Mouse (Mus musculus): ENCODE measurements around the gene Cnih3.

Gene Cnih3

DNA sequence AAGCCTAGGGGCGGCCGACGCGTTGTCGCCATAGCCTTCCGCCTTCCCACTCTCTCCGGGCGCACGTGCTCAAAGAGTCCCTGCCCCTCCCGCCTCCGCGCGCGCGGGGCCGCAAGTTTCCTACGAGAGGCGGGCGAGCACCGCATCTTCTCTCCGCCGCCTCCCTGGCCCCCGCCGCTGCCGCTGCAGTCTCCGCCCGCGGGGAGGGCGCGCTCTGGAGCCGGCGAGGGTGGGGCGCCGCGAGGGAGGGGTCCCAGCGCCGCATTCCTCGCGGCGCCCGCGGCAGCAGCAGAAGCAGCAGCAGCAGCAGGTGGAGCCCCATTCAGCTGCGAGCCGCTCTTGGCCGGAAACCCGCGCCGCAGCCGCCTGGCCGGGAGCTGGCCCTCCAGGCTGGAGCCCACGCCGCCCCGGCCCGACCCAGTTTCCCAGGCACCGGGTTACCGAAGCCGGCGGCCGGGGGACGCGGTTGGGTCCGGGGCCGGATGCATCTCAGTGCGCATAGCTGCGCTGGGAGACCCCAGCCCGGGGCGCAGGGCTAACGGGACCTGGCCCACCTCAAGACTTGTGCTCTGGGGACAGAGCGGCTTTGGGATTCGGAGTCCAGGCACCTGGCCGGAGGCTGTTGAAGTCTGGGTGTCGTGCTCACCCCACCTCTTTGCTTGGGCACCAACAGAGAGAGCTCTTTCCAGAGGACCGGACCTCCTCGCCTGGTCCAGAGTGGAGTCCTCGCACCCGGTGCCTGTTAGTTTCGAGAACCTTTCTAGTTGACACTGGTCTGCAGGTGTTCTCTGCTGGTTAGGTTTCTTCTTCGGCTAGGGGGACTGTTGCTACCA lies at the start of gene Cnih3:
Gene Cnih3, plus strand, starts transcription at position 262 of the 833 bp plus-strand sequence.
- DNase-seq (ENCODE audit: low read depth, low spot score) = no peak

- no peak for DNase-seq (ENCODE audit: low read depth, low spot score)
Observed at GRCm38 (mm10) chr1:181307981-181308380, 44.4 kb upstream of the Cnih3 start.

DNA sequence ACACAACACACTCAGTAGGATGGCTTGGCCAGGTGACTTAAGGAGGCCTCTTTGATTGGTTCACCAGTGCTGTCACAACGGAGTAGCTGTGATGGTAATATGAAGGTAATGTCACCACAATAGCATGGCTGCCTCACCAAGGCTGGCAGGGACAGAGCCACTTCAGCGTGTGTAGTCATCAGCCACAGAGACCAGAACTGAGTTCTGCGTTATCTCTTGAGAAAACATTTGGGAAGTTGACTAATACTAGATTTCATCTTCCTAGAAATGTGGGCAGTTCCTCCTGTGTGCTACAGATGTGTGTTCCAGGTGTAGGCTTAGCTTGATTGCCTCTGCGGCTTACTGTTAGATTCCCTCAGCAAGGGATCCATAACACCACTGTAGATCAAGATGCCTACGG lies 41.7 kb upstream of the Cnih3 start:
- no peak for DNase-seq (ENCODE audit: low read depth, low spot score)

GRCm38 (mm10) chr1:181312115-181313045 lies 40.0 kb upstream of the Cnih3 start:
- no peak for DNase-seq (ENCODE audit: low read depth, low spot score)

- DNase-seq (ENCODE audit: low read depth, low spot score) = no peak
Observed at GRCm38 (mm10) chr1:181313046-181313415, 39.4 kb upstream of the Cnih3 start.

GRCm38 (mm10) chr1:181314301-181314700 lies 38.1 kb upstream of the Cnih3 start:
- no peak for DNase-seq (ENCODE audit: low read depth, low spot score)

GRCm38 (mm10) chr1:181315350-181315749 lies 37.1 kb upstream of the Cnih3 start:
- no peak for DNase-seq (ENCODE audit: low read depth, low spot score)

DNA sequence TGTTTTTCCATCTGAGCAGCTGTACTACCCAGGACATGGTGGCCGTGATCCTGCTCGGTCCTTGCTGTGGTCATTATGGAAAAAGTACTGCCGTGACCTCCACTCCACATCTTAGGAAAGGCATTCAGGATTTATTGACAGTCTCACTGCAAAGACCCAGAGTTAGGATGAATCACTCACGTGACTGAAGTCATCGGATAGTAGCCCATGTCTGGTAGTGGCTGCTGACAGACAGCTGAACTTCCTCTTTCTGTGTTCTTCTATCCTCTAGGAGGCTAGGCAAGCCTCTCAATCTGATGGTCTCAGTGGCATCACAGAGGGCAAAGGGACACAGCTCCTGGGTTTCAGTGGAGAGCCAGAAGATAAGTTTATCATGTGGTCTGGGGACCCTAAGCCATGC lies 35.9 kb upstream of the Cnih3 start:
- no peak for DNase-seq (ENCODE audit: low read depth, low spot score)

DNA sequence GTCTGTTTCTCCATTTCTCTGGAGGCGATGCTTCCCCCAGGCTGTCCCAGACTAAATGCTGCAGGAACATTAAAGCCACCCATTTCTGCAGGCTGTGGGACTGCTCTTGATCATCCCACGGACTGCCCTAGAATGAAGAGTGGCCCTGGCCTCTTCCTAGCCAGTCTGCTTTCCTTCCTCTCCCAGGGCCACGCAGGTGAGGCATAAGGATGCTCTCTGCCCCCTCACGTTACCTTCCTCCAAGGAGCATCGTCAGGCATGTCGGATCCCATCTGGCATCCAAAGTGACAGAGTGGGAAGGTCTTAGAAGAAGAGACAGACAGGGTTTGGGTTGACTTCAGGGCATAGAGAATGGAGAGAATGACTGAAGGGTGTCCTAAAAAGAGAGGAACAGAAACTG lies 33.0 kb upstream of the Cnih3 start:
- no peak for DNase-seq (ENCODE audit: low read depth, low spot score)

GRCm38 (mm10) chr1:181321149-181321548 lies 31.3 kb upstream of the Cnih3 start:
- no peak for DNase-seq (ENCODE audit: low read depth, low spot score)

DNA sequence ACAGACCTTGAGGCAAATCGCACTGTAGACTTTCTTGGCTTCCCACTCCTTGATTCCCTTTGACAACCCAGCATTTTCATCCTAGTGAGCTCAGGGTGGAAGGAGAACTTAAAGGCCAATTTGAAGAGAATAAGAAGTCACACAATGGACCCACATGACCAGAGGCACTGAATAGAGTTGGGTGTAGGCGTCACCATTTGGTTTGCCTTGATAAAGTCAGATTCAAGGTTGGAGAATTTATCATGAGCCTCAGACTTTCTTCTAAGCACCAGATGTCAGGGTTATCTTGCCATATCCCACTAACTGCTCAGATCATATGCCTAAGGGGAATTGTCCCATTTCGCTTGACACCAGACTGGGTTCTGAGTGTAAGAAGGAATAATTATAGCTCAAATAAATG lies 29.3 kb upstream of the Cnih3 start:
- DNase-seq (ENCODE audit: low read depth, low spot score) = no peak

DNA sequence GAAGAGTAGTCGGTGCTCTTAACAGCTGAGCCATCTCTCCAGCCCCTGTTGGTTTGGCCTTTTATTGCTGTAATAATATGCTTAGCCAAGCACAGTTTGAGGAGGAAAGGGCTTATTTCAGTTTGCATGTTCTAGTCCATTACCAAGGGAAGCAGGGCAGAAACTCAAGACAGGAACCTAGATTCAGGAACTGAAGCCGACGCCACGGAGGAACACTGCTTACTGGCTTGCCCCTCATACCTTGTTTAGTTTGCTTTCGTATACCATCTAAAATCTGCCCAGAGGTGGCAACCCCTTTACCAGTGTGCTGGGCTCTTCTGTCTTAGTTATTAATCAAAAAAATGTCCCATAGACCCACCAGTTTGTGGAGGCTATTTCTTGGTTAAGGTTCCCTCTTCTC lies 25.3 kb upstream of the Cnih3 start:
- no peak for DNase-seq (ENCODE audit: low read depth, low spot score)

DNA sequence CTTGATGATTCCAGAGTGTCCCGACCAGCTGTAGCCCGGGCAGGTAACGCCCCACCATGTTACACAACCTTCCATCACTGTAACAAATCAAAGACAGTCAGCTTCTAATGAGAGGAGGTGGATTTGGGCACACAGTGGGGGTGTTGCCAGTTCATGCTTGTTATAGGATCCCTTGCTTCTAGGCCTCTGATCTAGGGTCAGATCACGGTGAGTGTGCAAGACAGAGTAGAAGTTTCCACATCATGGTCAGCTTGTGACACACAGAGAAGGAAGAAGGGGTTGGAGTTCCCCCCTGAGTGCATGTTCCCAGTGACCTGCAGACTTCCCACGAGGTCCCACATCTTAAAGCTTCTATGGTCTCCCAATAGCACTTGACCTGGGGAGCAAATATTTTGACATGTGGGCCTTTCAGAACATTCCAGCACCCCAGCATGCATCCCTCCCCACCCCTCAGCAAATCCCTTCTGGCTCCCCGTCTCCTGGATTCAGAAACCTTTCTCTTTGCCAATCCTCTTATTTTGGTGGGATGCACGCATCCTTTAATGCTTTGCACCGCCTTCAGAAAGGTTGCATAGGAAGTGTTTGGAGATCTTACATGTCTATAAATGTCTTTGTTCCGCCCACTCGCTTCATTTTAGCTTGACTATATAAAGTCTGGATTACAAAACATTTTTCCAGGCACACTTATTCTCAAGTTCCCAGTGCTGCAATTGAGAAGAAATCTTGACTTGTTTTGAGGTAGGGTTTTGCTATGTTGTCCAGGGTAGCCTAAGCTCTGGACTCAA lies 24.6 kb upstream of the Cnih3 start:
- DNase-seq (ENCODE audit: low read depth, low spot score) = no peak

DNA sequence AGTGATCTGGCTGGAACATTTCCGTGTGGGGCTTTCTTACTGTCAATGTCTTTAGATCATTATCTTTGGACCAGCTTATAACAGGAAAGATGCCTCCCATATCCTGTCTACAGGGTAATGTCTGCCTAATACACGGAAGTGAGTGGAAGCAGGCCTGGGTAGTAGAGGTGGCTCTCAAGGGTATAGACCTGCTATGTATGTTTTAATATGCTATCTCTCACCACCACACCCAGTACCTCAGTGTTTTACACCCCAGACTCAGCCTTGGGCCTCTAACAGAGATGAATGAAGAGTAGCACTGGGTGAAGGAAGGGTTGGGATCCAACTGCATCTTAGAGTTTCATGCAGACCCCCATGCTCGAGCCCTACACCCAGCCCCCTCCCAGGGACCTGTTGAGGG lies 23.3 kb upstream of the Cnih3 start:
- DNase-seq (ENCODE audit: low read depth, low spot score) = no peak

GRCm38 (mm10) chr1:181332597-181332996 lies 19.8 kb upstream of the Cnih3 start:
- DNase-seq (ENCODE audit: low read depth, low spot score) = no peak

DNA sequence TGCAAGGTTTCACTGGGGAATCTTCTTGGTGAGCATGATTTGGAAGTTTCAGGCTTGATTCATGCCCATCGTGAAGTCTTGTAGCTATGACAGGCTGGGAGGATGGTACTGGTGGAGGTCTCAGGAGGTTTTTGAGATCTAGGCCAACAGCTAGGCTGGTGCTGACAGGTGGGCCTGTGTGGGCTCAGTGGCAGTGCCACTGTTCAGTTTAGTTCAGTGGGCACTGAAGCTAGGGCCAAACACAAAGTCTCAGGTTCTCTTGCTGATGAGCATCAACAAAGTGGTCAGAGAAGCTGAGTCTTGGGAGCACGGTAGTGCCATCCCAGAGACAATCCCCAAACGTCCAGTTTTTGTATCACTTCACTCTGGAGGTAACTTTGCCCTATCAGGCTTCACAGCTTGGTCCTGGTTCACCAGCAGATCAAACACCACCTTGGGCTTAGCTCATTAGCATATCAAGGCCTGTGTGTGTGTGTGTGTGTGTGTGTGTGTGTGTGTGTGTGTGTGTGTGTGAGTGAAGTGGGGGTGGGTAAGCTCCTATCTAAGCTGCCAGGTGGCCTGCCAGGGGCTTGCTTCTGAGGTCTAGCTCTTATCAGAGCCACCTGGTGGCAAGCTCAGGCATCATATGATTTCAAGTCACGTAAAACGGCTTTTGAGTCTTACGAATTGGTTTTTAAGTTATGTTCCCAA lies 18.0 kb upstream of the Cnih3 start:
- no peak for DNase-seq (ENCODE audit: low read depth, low spot score)

GRCm38 (mm10) chr1:181335019-181335365 lies 17.4 kb upstream of the Cnih3 start:
- no peak for DNase-seq (ENCODE audit: low read depth, low spot score)

DNA sequence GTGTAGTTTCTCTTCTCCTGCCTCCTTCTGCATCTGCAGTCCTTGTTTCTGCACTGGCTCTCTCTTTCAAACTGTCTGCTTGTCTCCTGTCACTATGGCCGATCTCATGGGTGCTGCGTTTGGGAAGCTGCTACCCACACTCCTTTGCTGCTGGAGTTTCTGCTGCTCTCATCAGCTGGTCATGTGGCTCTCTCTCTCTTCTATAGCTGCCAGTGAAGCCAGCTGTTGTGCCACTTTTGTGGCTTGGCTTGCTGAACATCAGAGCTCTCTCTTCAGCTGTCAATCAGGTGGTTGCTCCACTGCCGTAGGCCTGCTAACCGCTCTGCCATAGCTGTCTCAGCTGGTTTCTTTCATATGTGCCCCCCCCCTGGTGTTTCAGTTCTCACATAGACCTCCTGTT lies 17.0 kb upstream of the Cnih3 start:
- no peak for DNase-seq (ENCODE audit: low read depth, low spot score)

DNA sequence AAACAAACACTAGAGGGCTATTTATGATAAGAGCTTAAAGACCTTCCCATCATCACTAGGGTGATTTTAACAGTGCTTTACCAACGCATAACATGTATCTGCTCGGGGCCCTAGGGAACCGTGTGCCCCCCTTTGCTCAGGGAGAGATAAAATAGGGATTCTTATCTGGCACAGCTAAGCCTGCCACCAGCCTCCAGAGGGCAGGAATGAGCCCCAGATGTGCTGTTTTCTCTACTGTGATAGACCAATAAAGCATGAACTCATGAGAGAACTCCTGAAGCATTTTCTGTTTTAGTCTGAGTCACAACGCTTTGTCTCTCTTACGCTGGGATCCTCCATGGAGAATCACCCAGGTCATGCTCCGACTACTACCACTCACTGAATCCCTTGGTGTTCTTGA lies 15.6 kb upstream of the Cnih3 start:
- DNase-seq (ENCODE audit: low read depth, low spot score) = no peak

DNA sequence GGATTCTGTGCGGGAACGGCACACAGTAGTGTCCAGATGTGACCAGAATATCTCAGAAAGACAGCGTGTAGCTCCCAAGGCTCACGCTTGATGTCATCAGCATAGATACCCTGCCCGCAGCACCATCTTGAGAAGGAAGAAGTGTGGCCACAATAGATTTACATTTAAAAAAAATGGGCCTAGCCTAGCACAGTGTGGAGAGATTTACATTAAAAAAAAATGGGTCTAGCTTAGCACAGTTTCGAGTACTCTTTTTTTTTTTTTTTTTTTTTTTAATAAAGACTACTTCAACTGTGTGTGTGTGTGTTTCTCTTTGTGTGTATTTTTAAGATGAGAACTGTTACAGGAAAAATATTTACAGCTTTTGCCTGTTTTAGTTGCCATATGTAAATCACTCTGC lies 13.3 kb upstream of the Cnih3 start:
- no peak for DNase-seq (ENCODE audit: low read depth, low spot score)

- no peak for DNase-seq (ENCODE audit: low read depth, low spot score)
Observed at GRCm38 (mm10) chr1:181345547-181345946, 6.9 kb upstream of the Cnih3 start.

DNA sequence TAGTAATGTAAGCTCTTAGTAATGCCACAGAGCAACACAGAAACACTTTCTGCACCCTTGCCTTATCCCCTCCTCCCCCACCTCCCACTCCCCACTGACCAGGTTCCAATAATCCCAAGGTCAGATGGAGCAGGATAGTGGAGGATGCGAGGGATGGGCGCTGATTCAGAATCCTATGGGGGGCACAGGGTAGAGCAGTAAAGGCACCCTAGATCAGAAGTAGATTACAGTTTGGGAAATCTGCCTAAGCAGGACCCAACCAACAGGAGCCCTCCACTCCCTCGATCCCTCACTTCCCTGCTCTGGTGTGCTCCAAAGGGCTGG lies 423 bp upstream of the Cnih3 start:
- DNase-seq (ENCODE audit: low read depth, low spot score) = no peak
